Mouse (Mus musculus): ENCODE measurements around the gene Cbx5. TPM values are rescaled to one million over a fixed set of nuclear protein-coding genes. Genes with fewer than 3 reads are reported as not detected.

Gene Cbx5
- total RNA-seq, 2 experiments from 2014 or later, result 25.4 to 35.6 TPM

DNA sequence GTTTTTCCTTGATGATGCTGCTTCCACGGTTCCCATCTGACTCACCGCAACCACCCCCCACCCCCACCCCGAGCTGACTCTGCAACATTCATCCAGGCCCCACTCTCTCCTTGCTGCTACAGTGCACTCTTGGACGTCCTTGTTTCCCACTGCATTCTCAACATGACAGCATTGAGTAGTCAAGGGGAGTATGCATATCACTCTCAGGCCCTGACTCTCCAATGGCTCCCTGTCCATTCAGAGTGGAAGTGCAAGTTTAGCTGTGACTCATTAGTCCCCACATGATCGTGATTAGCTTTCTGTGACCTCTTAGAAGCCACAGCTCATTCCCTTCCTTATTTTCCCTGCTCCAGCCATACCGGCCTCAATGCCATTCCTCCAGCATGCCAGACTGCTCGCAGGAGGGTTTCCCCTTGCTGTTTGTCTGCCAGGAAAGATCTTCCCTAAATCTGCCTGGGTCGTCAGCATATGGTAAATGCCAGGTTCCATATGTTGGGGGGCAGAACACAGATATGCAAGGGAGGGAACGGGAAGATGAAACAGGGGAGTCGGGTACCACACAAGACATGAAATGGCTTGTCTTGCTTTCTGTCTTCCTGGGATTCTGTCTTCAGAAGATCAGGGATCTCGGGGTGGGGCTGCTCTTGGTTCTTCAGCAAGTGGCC lies 93.8 kb downstream of the Cbx5 start:
- DNase-seq (ENCODE audit: low spot score), result no peak

GRCm38 (mm10) chr15:103144176-103144575 lies 95.4 kb downstream of the Cbx5 start:
- no peak for DNase-seq (ENCODE audit: low spot score)

Small RNA genes within 50 kb of the gene (microRNA-seq; reads per million reads assigned to microRNA genes)
- 157 reads per million, percentile 64 among the genes with 10 or more reads in this experiment for gene Mir148b

Other genes starting within 250 kb of the Cbx5 start
- gene Hoxc8, start 249.2 kb downstream of the Cbx5 start, total RNA-seq (2021), result 1 to 10 TPM; 1.3 to 1.9 TPM
- gene Hoxc6, start 241.6 kb downstream of the Cbx5 start, total RNA-seq (2021), result 1 to 10 TPM; 5.3 to 5.8 TPM
- gene Hoxc4, start 220.9 kb downstream of the Cbx5 start, total RNA-seq (2021), result 1 to 10 TPM; 3.8 to 5.3 TPM
- 10 to 100 TPM in 1 of 2 experiments, 1 to 10 TPM in 1; 9.4 to 11.3 TPM for gene Smug1, start 72.7 kb downstream of the Cbx5 start, total RNA-seq (2021)
- gene Hnrnpa1, start 616 bp upstream of the Cbx5 start, total RNA-seq (2021), result 10 to 100 TPM; 77.2 to 94.8 TPM
- gene Nfe2, start 18.6 kb upstream of the Cbx5 start, total RNA-seq (2021), result not detected
- 10 to 100 TPM; 35.8 to 37.3 TPM for gene Copz1, start 32.9 kb upstream of the Cbx5 start, total RNA-seq (2021)
- gene Gpr84, start 70.8 kb upstream of the Cbx5 start, total RNA-seq (2021), result not detected
- gene Zfp385a, start 100.3 kb upstream of the Cbx5 start, total RNA-seq (2021), result 10 to 100 TPM in 1 of 2 experiments, 1 to 10 TPM in 1; 7.9 to 32.1 TPM
- 1 to 10 TPM; 6.5 to 9.1 TPM for gene Itga5, start 126.9 kb upstream of the Cbx5 start, total RNA-seq (2021)
- gene Gtsf1, start 190.7 kb upstream of the Cbx5 start, total RNA-seq (2021), result not detected
- not detected for gene Gtsf2, start 208.7 kb upstream of the Cbx5 start, total RNA-seq (2021)
- gene Nckap1l, start 214.0 kb upstream of the Cbx5 start, total RNA-seq (2021), result under 1 TPM; 0.71 to 0.90 TPM

Data from gastrocnemius, adult 18-20 months (tissue).